Mouse (Mus musculus) forebrain, embryonic 16.5 days (tissue): ENCODE measurements around the gene Smg7. TPM values are rescaled to one million over a fixed set of nuclear protein-coding genes. Genes with fewer than 3 reads are reported as not detected.

Experiments
- ATAC-seq: fragments of 200-750 bp; cut with Nextera tagmentation; 2 replicates; pipeline ENCODE4 v1.8.0; 2017; ENCODE audit warnings: mild to moderate bottlenecking, moderate library complexity
- H3K27ac ChIP-seq: fragments of 300-500 bp; sonication (generic); 2 replicates; pipeline ENCODE4 v1.5.1; 2014; ENCODE audit warnings: low read length, control low read depth
- H3K27me3 ChIP-seq: fragments of 300-500 bp; sonication (generic); replicated peaks from 2 replicates; pipeline ENCODE4 v1.6.1; 2014; ENCODE audit warnings: low read length; ENCODE audit not compliant: control insufficient read depth, insufficient read depth
- H3K36me3 ChIP-seq: fragments of 300-500 bp; sonication (generic); 2 replicates; pipeline ENCODE4 v1.6.1; 2014; ENCODE audit not compliant: control insufficient read depth, insufficient read depth
- H3K4me1 ChIP-seq: fragments of 300-500 bp; sonication (generic); replicated peaks from 2 replicates; pipeline ENCODE4 v1.6.1; 2014; ENCODE audit warnings: low read length; ENCODE audit not compliant: control insufficient read depth, insufficient read depth
- H3K4me2 ChIP-seq: fragments of 300-500 bp; sonication (generic); 2 replicates; pipeline ENCODE4 v1.6.1; 2014; ENCODE audit warnings: mild to moderate bottlenecking, low read length, control low read depth
- H3K4me3 ChIP-seq: fragments of 300-500 bp; sonication (generic); replicated peaks from 2 replicates; pipeline ENCODE4 v1.5.1; 2014; ENCODE audit warnings: mild to moderate bottlenecking, low read length, control low read depth
- H3K9ac ChIP-seq: fragments of 300-500 bp; sonication (generic); replicated peaks from 2 replicates; pipeline ENCODE4 v1.6.1; 2014; ENCODE audit warnings: low read depth, low read length, control low read depth
- H3K9me3 ChIP-seq: fragments of 300-500 bp; sonication (generic); 2 replicates; pipeline ENCODE4 v1.6.1; 2016; ENCODE audit warnings: low read length; ENCODE audit not compliant: control insufficient read depth
- WGBS: fragments of 180-500 bp; shearing (Covaris S2); extraction: QIAGEN DNeasy Blood & Tissue Kit; methylation state at CpG from one replicate; pipeline ENCODE4 v1.1.7; 2014; 5-methylcytosine and 5-hydroxymethylcytosine counted together
- polyA plus RNA-seq: library from polyadenylated mRNA; unstranded; fragments of >200 nt; fragmentation: Nextera tagmentation; extraction: Ambion mirVana; gene quantifications from 2 replicates; pipeline ENCODE4 v1.2.1, GENCODE M21; 2015

Smg7 gene
- polyA plus RNA-seq = 32.7 and 33.0 TPM in 2 replicates

GRCm38 (mm10) chr1:152901765-152902664, at the start of gene Smg7:
Smg7 (minus strand) TSS chr1:152902646.
- Histone ChIP-seq H3K9me3 (no peaks in the 10 kb centered on the region), H3K27ac (peak within 1 kb of the TSS; percentile 99), H3K36me3 (no peaks in the 10 kb centered on the region), H3K9ac (peak within 1 kb of the TSS; percentile 91), H3K4me2 (peak within 1 kb of the TSS; percentile 96), H3K4me3 (peak within 1 kb of the TSS; percentile 76), H3K27me3 (no peaks in the 10 kb centered on the region), H3K4me1 (peaks cover 11% of the 10 kb centered on the region)
- peak; percentile 32 for ATAC-seq
- under 1% methylated on average over 71 of the region's 93 CpGs for WGBS

GRCm38 (mm10) chr1:152942977-152943376, 40.5 kb upstream of the Smg7 start:
- Histone ChIP-seq H3K36me3 (no peaks in the 10 kb centered on the region), H3K4me2 (no peak overlapping the region), H3K9ac (no peak overlapping the region), H3K4me3 (no peak overlapping the region), H3K27ac (no peak overlapping the region), H3K9me3 (no peaks in the 10 kb centered on the region), H3K27me3 (no peaks in the 10 kb centered on the region), H3K4me1 (no peaks in the 10 kb centered on the region)
- WGBS = 48% methylated on average over 4 of the region's 4 CpGs
- no peak for ATAC-seq

GRCm38 (mm10) chr1:152936365-152936764, 33.9 kb upstream of the Smg7 start:
- Histone ChIP-seq H3K4me1 (no peaks in the 10 kb centered on the region), H3K9ac (no peak overlapping the region), H3K4me2 (no peak overlapping the region), H3K9me3 (no peaks in the 10 kb centered on the region), H3K4me3 (no peak overlapping the region), H3K36me3 (no peaks in the 10 kb centered on the region), H3K27me3 (no peaks in the 10 kb centered on the region), H3K27ac (no peak overlapping the region)
- 77% methylated on average over 5 of the region's 5 CpGs for WGBS
- ATAC-seq = no peak

GRCm38 (mm10) chr1:152935476-152935875, 33.0 kb upstream of the Smg7 start:
- H3K9ac ChIP-seq = no peak overlapping the region
- no peak overlapping the region for H3K4me2 ChIP-seq
- no peaks in the 10 kb centered on the region for H3K27me3 ChIP-seq
- H3K4me3 ChIP-seq = no peak overlapping the region
- no peaks in the 10 kb centered on the region for H3K9me3 ChIP-seq
- no peak for ATAC-seq
- no peak overlapping the region for H3K27ac ChIP-seq
- WGBS = 55% methylated on average over 6 of the region's 6 CpGs
- no peaks in the 10 kb centered on the region for H3K4me1 ChIP-seq
- H3K36me3 ChIP-seq = no peaks in the 10 kb centered on the region

- Histone ChIP-seq H3K36me3 (no peaks in the 10 kb centered on the region), H3K4me3 (no peak overlapping the region), H3K9me3 (no peaks in the 10 kb centered on the region), H3K27ac (no peak overlapping the region), H3K4me1 (no peaks in the 10 kb centered on the region), H3K27me3 (no peaks in the 10 kb centered on the region), H3K4me2 (no peak overlapping the region), H3K9ac (no peak overlapping the region)
- 68% methylated on average over 11 of the region's 11 CpGs for WGBS
- ATAC-seq = no peak
Measured at GRCm38 (mm10) chr1:152933962-152934361, 31.5 kb upstream of the Smg7 start.

- no peaks in the 10 kb centered on the region for H3K9me3 ChIP-seq
- no peak overlapping the region for H3K4me2 ChIP-seq
- WGBS = 87% methylated on average over 3 of the region's 3 CpGs
- no peak overlapping the region for H3K27ac ChIP-seq
- no peaks in the 10 kb centered on the region for H3K27me3 ChIP-seq
- no peak for ATAC-seq
- no peaks in the 10 kb centered on the region for H3K4me1 ChIP-seq
- no peaks in the 10 kb centered on the region for H3K36me3 ChIP-seq
- H3K4me3 ChIP-seq = no peak overlapping the region
- H3K9ac ChIP-seq = no peak overlapping the region
Measured at GRCm38 (mm10) chr1:152921786-152922185, 19.3 kb upstream of the Smg7 start.

- H3K9ac ChIP-seq = no peak overlapping the region
- WGBS = 73% methylated on average over 4 of the region's 4 CpGs
- no peak overlapping the region for H3K27ac ChIP-seq
- H3K9me3 ChIP-seq = no peaks in the 10 kb centered on the region
- H3K27me3 ChIP-seq = no peaks in the 10 kb centered on the region
- ATAC-seq = no peak
- peaks cover 2% of the 10 kb centered on the region; the same call in 1 of the 2 replicates for H3K4me1 ChIP-seq
- H3K4me2 ChIP-seq = no peak overlapping the region
- no peaks in the 10 kb centered on the region for H3K36me3 ChIP-seq
- no peak overlapping the region for H3K4me3 ChIP-seq
Measured at GRCm38 (mm10) chr1:152917626-152918025, 15.2 kb upstream of the Smg7 start.

- Histone ChIP-seq H3K4me2 (no peak overlapping the region), H3K9me3 (no peaks in the 10 kb centered on the region), H3K36me3 (no peaks in the 10 kb centered on the region), H3K4me3 (no peak overlapping the region), H3K27me3 (no peaks in the 10 kb centered on the region), H3K4me1 (peaks cover 2% of the 10 kb centered on the region; the same call in 1 of the 2 replicates), H3K9ac (no peak overlapping the region), H3K27ac (no peak overlapping the region)
- 92% methylated on average over 5 of the region's 5 CpGs for WGBS
- ATAC-seq = no peak
Measured at GRCm38 (mm10) chr1:152916936-152917335, 14.5 kb upstream of the Smg7 start.

- 31% methylated on average over 5 of the region's 5 CpGs for WGBS
Measured at GRCm38 (mm10) chr1:152915766-152916165, 13.3 kb upstream of the Smg7 start.

More at GRCm38 (mm10) chr1:152915766-152916165, 13.3 kb upstream of the Smg7 start:
- Histone ChIP-seq H3K9ac (no peak overlapping the region), H3K27me3 (no peaks in the 10 kb centered on the region), H3K4me3 (no peak overlapping the region), H3K27ac (no peak overlapping the region), H3K4me2 (no peak overlapping the region), H3K9me3 (no peaks in the 10 kb centered on the region), H3K4me1 (peaks cover 2% of the 10 kb centered on the region; the same call in 1 of the 2 replicates), H3K36me3 (no peaks in the 10 kb centered on the region)
- ATAC-seq = no peak
